11 mouse cellular contexts compared by ENCODE assay signal in the genomic region with DNA sequence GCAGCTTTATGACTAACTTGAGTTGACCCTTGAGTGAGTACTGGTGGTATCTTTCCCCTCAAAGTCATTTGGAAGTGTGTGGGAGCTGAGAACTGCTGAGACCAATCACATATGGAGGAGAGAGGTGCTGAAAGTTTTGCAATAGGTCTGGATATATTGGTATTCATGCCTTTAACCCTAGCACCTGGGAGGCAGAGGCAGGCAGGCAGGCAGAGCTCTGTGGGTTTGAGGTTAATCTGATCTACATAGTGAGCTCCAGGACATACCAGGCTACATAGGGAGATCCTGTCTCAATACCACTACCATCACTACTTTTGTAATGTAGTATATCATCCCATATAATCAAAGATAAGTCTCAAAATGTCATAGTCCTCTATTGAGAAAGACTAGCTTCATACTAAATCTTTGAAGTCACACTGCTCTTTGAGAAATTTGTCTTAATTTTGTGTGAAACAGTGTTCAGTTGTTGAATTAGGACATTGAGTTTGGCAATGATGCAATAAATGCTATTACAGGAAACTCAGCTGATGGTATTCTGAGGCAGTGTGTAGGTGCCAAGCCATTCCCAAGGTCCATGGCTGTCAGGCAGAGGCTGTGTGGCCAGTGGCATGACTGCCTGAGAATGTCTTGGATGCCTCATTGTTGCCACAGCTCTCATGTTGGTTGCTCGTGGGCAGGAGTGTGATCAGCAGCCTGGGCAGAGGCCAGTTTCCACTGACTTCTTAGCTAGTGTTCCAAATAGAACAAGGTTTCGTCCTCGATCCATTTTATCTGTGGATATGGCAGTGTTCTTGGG. TPM values are rescaled to one million over a fixed set of nuclear protein-coding genes. Genes with fewer than 3 reads are reported as not detected.
DNase-seq lines count a peak whose midpoint lies in the region.
"Had no signal": no experiment of that assay in that cellular context is flagged by ENCODE, and none has a peak within 500 bp of the region (broad histone marks: within the 10 kb centered on the region; RNA-seq: fewer than 3 reads in every experiment).

No protein-coding gene starts in this region.

- peak; percentile 8 to 9 for DNase-seq in cerebellum, postnatal 36 days
- DNase-seq in cerebellum, postnatal 14 days = no peak
- peak; percentile 36 for DNase-seq in layer of hippocampus, adult 9-10 months (ENCODE audit: low spot score)
- no peak for DNase-seq in layer of hippocampus, postnatal 10 days (ENCODE audit: low spot score in 2 of 2)
- peak; percentile 31 for DNase-seq in NIH3T3 (ENCODE audit: low read depth)
- peak; percentile 28 for DNase-seq in gastrocnemius, postnatal 25 days
- DNase-seq in urinary bladder, postnatal 25 days (ENCODE audit: low spot score) = no peak
- no peak for DNase-seq in urinary bladder, postnatal 4 days (ENCODE audit: low spot score in 2 of 2)
- DNase-seq: B cell, adult 2 months; lung, embryonic 14.5 days had no signal

RNA-seq across cellular contexts. Expression of a gene that starts 30.5 kb away (rescaled TPM):
- total RNA-seq in layer of hippocampus, postnatal 10 days (2021) = not detected
- total RNA-seq in gastrocnemius, postnatal 25 days (2021) = not detected
- total RNA-seq: left cerebral cortex, postnatal 25 days had no signal

Comparison
In these comparisons a context has a peak if more than half of its experiments do, and no peak if none do; other contexts are left out.
1. DNase-seq: peak in cerebellum, postnatal 36 days (2 of 2), layer of hippocampus, adult 9-10 months (single experiment), NIH3T3 (single experiment) and gastrocnemius, postnatal 25 days (single experiment); none in cerebellum, postnatal 14 days (0 of 2), layer of hippocampus, postnatal 10 days (0 of 2), urinary bladder, postnatal 25 days (single experiment) and urinary bladder, postnatal 4 days (0 of 2).